Mouse (Mus musculus) forebrain, postnatal 0 days (tissue): ENCODE results near the gene Ttc7. TPM values are rescaled to one million over a fixed set of nuclear protein-coding genes. Genes with fewer than 3 reads are reported as not detected.

Experiments
- ATAC-seq: fragments of 200-750 bp; cut with Nextera tagmentation; 2 replicates; pipeline ENCODE4 v1.8.0; 2017; ENCODE audit warnings: mild to moderate bottlenecking, moderate library complexity
- DNase-seq: peaks from one replicate; pipeline ENCODE4 v3.0.0-alpha.2; 2015
- H3K27ac ChIP-seq: fragments of 300-500 bp; sonication (generic); 2 replicates; pipeline ENCODE4 v1.5.1; 2014; ENCODE audit warnings: low read depth, mild to moderate bottlenecking, antibody characterized with exemption, low read length, moderate library complexity, mixed read lengths
- H3K27me3 ChIP-seq: fragments of 300-500 bp; sonication (generic); 2 replicates; pipeline ENCODE4 v1.6.1; 2014; ENCODE audit warnings: mild to moderate bottlenecking, low read length, mixed read lengths; ENCODE audit not compliant: insufficient read depth
- H3K36me3 ChIP-seq: fragments of 300-500 bp; sonication (generic); 2 replicates; pipeline ENCODE4 v1.6.1; 2014; ENCODE audit warnings: mild to moderate bottlenecking, moderate library complexity; ENCODE audit not compliant: insufficient read depth
- H3K4me1 ChIP-seq: fragments of 300-500 bp; sonication (generic); 2 replicates; pipeline ENCODE4 v1.6.1; 2014; ENCODE audit warnings: antibody characterized with exemption; ENCODE audit not compliant: insufficient read depth
- H3K4me2 ChIP-seq: fragments of 300-500 bp; sonication (generic); 2 replicates; pipeline ENCODE4 v1.6.1; 2014; ENCODE audit warnings: low read depth, mild to moderate bottlenecking, moderate library complexity
- H3K4me3 ChIP-seq: fragments of 300-500 bp; sonication (generic); 2 replicates; pipeline ENCODE4 v1.5.1; 2014; ENCODE audit warnings: low read depth, low read length, mixed read lengths
- H3K9ac ChIP-seq: fragments of 300-500 bp; sonication (generic); 2 replicates; pipeline ENCODE4 v1.6.1; 2014; ENCODE audit warnings: mild to moderate bottlenecking
- H3K9me3 ChIP-seq: fragments of 300-500 bp; sonication (generic); 2 replicates; pipeline ENCODE4 v1.6.1; 2016; ENCODE audit warnings: low read length
- CTCF ChIP-seq: sonication (generic); IDR thresholded peaks from 2 replicates; pipeline ENCODE4 v1.5.1; 2016; ENCODE audit warnings: antibody characterized with exemption, control low read depth, low read depth
- WGBS: fragments of 180-500 bp; shearing (Covaris S2); extraction: QIAGEN DNeasy Blood & Tissue Kit; methylation state at CpG from one replicate; pipeline ENCODE4 v1.1.7; 2014; 5-methylcytosine and 5-hydroxymethylcytosine counted together
- polyA plus RNA-seq: library from polyadenylated mRNA; unstranded; fragments of >200 nt; fragmentation: Nextera tagmentation; extraction: Ambion mirVana; gene quantifications from 2 replicates; pipeline ENCODE4 v1.2.1, GENCODE M21; 2015
- total RNA-seq: library from RNA; depleted of rRNA; stranded (reverse); fragments of >200 nt; gene quantifications from 2 replicates; pipeline ENCODE4 v1.2.3, GENCODE M21; 2014

The Ttc7 gene
- total and polyA plus RNA-seq, 2 experiments from 2014 or later, result 6.1 to 7.5 TPM

- Histone ChIP-seq H3K4me1 (peaks cover 54% of the 10 kb centered on the region), H3K27ac (peak overlapping the region; percentile 88), H3K27me3 (no peaks in the 10 kb centered on the region), H3K4me3 (no peak overlapping the region), H3K4me2 (peak overlapping the region; percentile 35), H3K9me3 (no peaks in the 10 kb centered on the region), H3K36me3 (no peaks in the 10 kb centered on the region), H3K9ac (peak overlapping the region; percentile 48)
- WGBS, result 29% methylated on average over 11 of the region's 11 CpGs
- no peak for TF ChIP-seq CTCF
- DNase-seq (peak; percentile 85), ATAC-seq (peak; percentile 81)
Measured at GRCm38 (mm10) chr17:87331336-87332141, 48.9 kb downstream of the Ttc7 start.

GRCm38 (mm10) chr17:87332142-87332815 is 49.6 kb downstream of the Ttc7 start:
- Histone ChIP-seq H3K36me3 (no peaks in the 10 kb centered on the region), H3K4me2 (peak overlapping the region; percentile 35)
- 58% methylated on average over 9 of the region's 9 CpGs for WGBS

GRCm38 (mm10) chr17:87332887-87333286 is 50.2 kb downstream of the Ttc7 start:
- Histone ChIP-seq H3K27ac (peak overlapping the region; percentile 88; the same call in 1 of the 2 replicates), H3K4me2 (no peak overlapping the region), H3K4me3 (no peak overlapping the region), H3K36me3 (no peaks in the 10 kb centered on the region), H3K4me1 (peaks cover 44% of the 10 kb centered on the region), H3K9me3 (no peaks in the 10 kb centered on the region), H3K9ac (no peak overlapping the region), H3K27me3 (no peaks in the 10 kb centered on the region)
- no peak for TF ChIP-seq CTCF
- DNase-seq (no peak), ATAC-seq (no peak)
- WGBS, result 84% methylated on average over 6 of the region's 6 CpGs

More at GRCm38 (mm10) chr17:87332142-87332815, 49.6 kb downstream of the Ttc7 start:
- no peaks in the 10 kb centered on the region for H3K27me3 ChIP-seq
- H3K4me3 ChIP-seq, result no peak overlapping the region
- peaks cover 47% of the 10 kb centered on the region for H3K4me1 ChIP-seq
- TF ChIP-seq CTCF, result no peak
- H3K27ac ChIP-seq, result peak overlapping the region; percentile 88
- no peak for DNase-seq
- ATAC-seq, result peak; percentile 11
- H3K9ac ChIP-seq, result 0 out of 2 replicates have a peak overlapping the region, but pooled peaks have one; percentile 35
- no peaks in the 10 kb centered on the region for H3K9me3 ChIP-seq

DNA sequence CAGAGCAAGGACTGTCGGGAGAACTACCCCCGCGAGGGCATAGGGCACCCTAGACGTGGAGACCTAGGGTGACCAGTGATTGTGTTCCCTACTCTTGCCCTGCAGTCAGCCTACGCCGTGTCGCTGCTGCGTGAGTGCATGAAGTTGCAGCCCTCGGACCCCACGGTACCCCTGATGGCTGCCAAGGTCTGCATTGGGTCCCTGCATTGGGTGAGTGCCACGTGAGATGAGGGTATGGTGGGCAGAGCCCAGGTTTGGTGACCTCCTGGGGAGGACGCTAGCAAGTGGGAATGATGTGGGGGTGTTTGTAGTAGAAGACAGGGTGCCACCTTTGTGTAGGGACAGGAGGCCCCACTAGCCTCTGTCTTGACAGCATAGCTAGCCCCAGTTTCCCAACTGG is 51.5 kb downstream of the Ttc7 start:
- ATAC-seq, result no peak
- no peak overlapping the region for H3K4me3 ChIP-seq
- WGBS, result 95% methylated on average over 12 of the region's 12 CpGs

DNA sequence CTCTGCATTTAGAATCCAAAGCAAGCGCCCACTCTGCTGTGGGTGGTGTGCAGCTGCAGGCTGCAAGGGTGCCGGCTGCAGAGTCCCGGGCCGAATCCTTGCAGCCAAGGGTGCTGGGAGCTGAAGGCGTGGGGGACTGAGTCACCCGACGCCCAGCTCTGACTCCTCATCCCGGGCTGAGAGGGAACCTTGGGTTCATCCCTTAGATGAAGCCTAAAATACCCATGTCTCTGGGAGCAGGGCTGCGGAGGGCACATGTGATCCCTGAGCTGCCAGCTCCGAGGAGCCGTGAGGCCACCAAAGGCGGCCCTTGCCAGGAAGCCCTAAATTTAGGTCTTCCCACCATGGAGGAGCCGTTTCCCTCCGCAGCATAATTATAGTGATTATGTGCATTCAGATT is 52.5 kb downstream of the Ttc7 start:
- Histone ChIP-seq H3K36me3 (no peaks in the 10 kb centered on the region), H3K27ac (no peak overlapping the region), H3K9ac (no peak overlapping the region), H3K4me3 (no peak overlapping the region), H3K4me1 (peaks cover 30% of the 10 kb centered on the region), H3K4me2 (no peak overlapping the region), H3K9me3 (no peaks in the 10 kb centered on the region), H3K27me3 (no peaks in the 10 kb centered on the region)
- WGBS, result 75% methylated on average over 14 of the region's 14 CpGs
- ATAC-seq (no peak), DNase-seq (no peak)
- TF ChIP-seq CTCF, result no peak

More for the DNA sequence above, 51.5 kb downstream of the Ttc7 start:
- H3K27me3 ChIP-seq, result no peaks in the 10 kb centered on the region
- TF ChIP-seq CTCF, result no peak
- DNase-seq, result no peak
- no peaks in the 10 kb centered on the region for H3K9me3 ChIP-seq
- H3K4me1 ChIP-seq, result peaks cover 36% of the 10 kb centered on the region
- no peak overlapping the region for H3K9ac ChIP-seq
- no peak overlapping the region for H3K27ac ChIP-seq
- no peak overlapping the region for H3K4me2 ChIP-seq
- no peaks in the 10 kb centered on the region for H3K36me3 ChIP-seq

DNA sequence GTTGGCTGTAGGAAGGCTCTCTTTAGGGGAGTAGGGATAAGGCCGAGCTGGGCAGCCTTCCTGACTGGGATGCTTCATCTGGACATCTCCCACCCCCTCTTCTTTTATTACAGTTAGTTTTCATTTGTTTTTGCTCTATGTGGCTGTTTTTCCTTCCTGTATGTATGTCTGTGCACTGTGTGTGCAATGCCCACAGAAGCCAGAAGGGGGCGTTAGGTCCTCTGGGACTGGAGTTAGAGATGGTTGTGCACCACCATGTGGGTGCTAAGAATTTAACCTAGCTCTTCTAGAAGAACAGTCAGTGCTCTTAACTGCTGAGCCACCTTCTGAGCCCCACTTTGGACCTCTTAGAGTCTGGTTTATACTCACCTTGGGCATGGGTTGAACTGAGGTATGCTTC is 53.0 kb downstream of the Ttc7 start:
- peaks cover 24% of the 10 kb centered on the region for H3K4me1 ChIP-seq
- peak; percentile 38 for TF ChIP-seq CTCF
- DNase-seq, result no peak

GRCm38 (mm10) chr17:87336910-87337309 is 54.2 kb downstream of the Ttc7 start:
- ATAC-seq (no peak), DNase-seq (no peak)
- H3K9ac ChIP-seq, result no peak overlapping the region
- WGBS, result 69% methylated on average over 12 of the region's 12 CpGs
- no peak for TF ChIP-seq CTCF
- H3K27ac ChIP-seq, result 0 out of 2 replicates have a peak overlapping the region, but pooled peaks have one; percentile 43
- H3K4me1 ChIP-seq, result peaks cover 13% of the 10 kb centered on the region
- H3K9me3 ChIP-seq, result no peaks in the 10 kb centered on the region
- no peaks in the 10 kb centered on the region for H3K27me3 ChIP-seq
- no peak overlapping the region for H3K4me2 ChIP-seq
- no peaks in the 10 kb centered on the region for H3K36me3 ChIP-seq
- H3K4me3 ChIP-seq, result no peak overlapping the region

More for the DNA sequence above, 53.0 kb downstream of the Ttc7 start:
- Histone ChIP-seq H3K4me3 (no peak overlapping the region), H3K9me3 (no peaks in the 10 kb centered on the region), H3K4me2 (no peak overlapping the region), H3K27me3 (no peaks in the 10 kb centered on the region), H3K27ac (no peak overlapping the region), H3K9ac (no peak overlapping the region), H3K36me3 (no peaks in the 10 kb centered on the region)
- 76% methylated on average over 2 of the region's 2 CpGs for WGBS
- no peak for ATAC-seq
